In the genomic region with DNA sequence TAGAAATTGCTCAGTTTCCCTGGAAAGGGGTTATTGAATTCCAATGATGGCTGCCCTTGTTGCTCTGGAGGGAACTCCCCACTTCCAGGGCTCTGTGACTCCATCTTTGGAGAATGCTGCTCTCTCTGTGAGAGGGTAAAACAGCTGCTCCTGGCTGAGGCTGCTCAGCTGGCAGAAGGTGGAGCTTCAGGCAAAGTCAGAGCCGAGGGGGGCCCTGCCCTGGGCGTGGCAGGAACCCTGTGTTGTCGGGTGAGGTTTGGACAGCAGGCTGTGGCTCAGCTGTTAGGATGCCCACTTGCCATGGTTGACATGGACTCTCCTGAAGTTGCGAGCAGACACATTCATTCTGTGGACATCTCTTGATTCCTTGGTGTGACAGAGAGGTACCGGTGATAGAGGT, we compare ENCODE assay signal across 15 mouse cellular contexts. TPM values are rescaled to one million over a fixed set of nuclear protein-coding genes. Genes with fewer than 3 reads are reported as not detected.
DNase-seq lines count a peak whose midpoint lies in the region; ATAC-seq and TF ChIP-seq lines count a peak whose summit lies in the region.
"Had no signal": no experiment of that assay in that cellular context is flagged by ENCODE, and none has a peak within 500 bp of the region (broad histone marks: within the 10 kb centered on the region; RNA-seq: fewer than 3 reads in every experiment).

No protein-coding gene starts in this region.

- no peak for DNase-seq in heart, adult 2 months
- DNase-seq in heart, postnatal 36 days, result no peak
- DNase-seq in liver, embryonic 14.5 days (ENCODE audit: low read depth in 3 of 3, low spot score in 3 of 3), result no peak
- DNase-seq in liver, postnatal 0 days, result no peak
- no peak for DNase-seq in Muller cell, postnatal 12 days (ENCODE audit: inconsistent ontology term)
- no peak for DNase-seq in right cerebral cortex, adult 2 months (ENCODE audit: low spot score in 2 of 2)
- DNase-seq: cerebellum, adult 9-11 months; kidney, adult 2 months; midbrain, embryonic 14.5 days; right cerebral cortex, adult 18-20 months had no signal

- no peak for TF ChIP-seq CTCF in heart, adult 2 months (IDR thresholded peaks at IDR 0.05)
- TF ChIP-seq CTCF in liver, embryonic 14.5 days (IDR thresholded peaks at IDR 0.05; ENCODE audit: low read depth), result no peak
- no peak for TF ChIP-seq CTCF in liver, postnatal 0 days (IDR thresholded peaks at IDR 0.05; ENCODE audit: low read depth)

- no peaks in the 10 kb centered on the region for H3K9me3 ChIP-seq in liver, embryonic 14.5 days (ENCODE audit: control insufficient read depth, low read length)
- H3K9me3 ChIP-seq in liver, postnatal 0 days (ENCODE audit: low read length), result no peaks in the 10 kb centered on the region
- no peaks in the 10 kb centered on the region for H3K9me3 ChIP-seq in heart, embryonic 16.5 days (replicated peaks; ENCODE audit: control insufficient read depth, low read length)
- H3K9me3 ChIP-seq: limb, embryonic 15.5 days had no signal

- intact Hi-C loops in heart, adult 2 months (cut with DNase I), result no loop called here
- intact Hi-C loops in heart, postnatal 36 days (cut with DNase I), result no loop called here

- no peak overlapping the region for H3K4me2 ChIP-seq in liver, embryonic 14.5 days (ENCODE audit: low read depth)
- no peak overlapping the region for H3K4me2 ChIP-seq in liver, postnatal 0 days (ENCODE audit: low read depth, low read length)
- H3K4me2 ChIP-seq in heart, embryonic 16.5 days (ENCODE audit: low read depth, low read length), result no peak overlapping the region
- H3K4me2 ChIP-seq: limb, embryonic 15.5 days had no signal

- TF ChIP-seq POLR2A in heart, adult 2 months (IDR thresholded peaks at IDR 0.05; ENCODE audit: insufficient read depth, low read depth, low read length), result no peak

- no peaks in the 10 kb centered on the region for H3K27me3 ChIP-seq in heart, adult 2 months (ENCODE audit: control insufficient read depth, insufficient read depth, low read length)
- no peaks in the 10 kb centered on the region for H3K27me3 ChIP-seq in liver, embryonic 14.5 days (ENCODE audit: control insufficient read depth, insufficient read depth, low read length)
- no peaks in the 10 kb centered on the region for H3K27me3 ChIP-seq in liver, postnatal 0 days (ENCODE audit: insufficient read depth, low read length)
- H3K27me3 ChIP-seq in heart, embryonic 16.5 days (ENCODE audit: control insufficient read depth, insufficient read depth, low read length), result no peaks in the 10 kb centered on the region
- H3K27me3 ChIP-seq: limb, embryonic 15.5 days had no signal

- H3K9ac ChIP-seq in heart, adult 2 months (ENCODE audit: low read depth, low read length), result 0 out of 2 replicates have a peak overlapping the region, but pooled peaks have one; percentile 13
- H3K9ac ChIP-seq in liver, embryonic 14.5 days (replicated peaks), result no peak overlapping the region
- no peak overlapping the region for H3K9ac ChIP-seq in liver, postnatal 0 days (replicated peaks)
- H3K9ac ChIP-seq in heart, embryonic 16.5 days (ENCODE audit: low read length), result 0 out of 2 replicates have a peak overlapping the region, but pooled peaks have one; percentile 11
- H3K9ac ChIP-seq: limb, embryonic 15.5 days had no signal

- 0 out of 2 replicates have a peak, but pooled peaks have one; percentile 31 for ATAC-seq in liver, embryonic 14.5 days (ENCODE audit: insufficient read depth)
- no peak for ATAC-seq in liver, postnatal 0 days
- no peak for ATAC-seq in heart, embryonic 16.5 days (replicated peaks; ENCODE audit: extremely low read depth, insufficient read depth, low FRiP score)
- ATAC-seq in megakaryocyte-erythroid progenitor cell, adult 5-6 weeks (replicated peaks; ENCODE audit: low FRiP score, low TSS enrichment, poor library complexity, severe bottlenecking), result peak; percentile 45
- ATAC-seq: lung, postnatal 0 days had no signal

- 47% methylated on average over 5 of the region's 5 CpGs for WGBS in heart, adult 2 months
- 42% methylated on average over 5 of the region's 5 CpGs for WGBS in liver, embryonic 14.5 days (ENCODE audit: insufficient replicate concordance)
- WGBS in liver, postnatal 0 days (ENCODE audit: insufficient replicate concordance), result 56% methylated on average over 5 of the region's 5 CpGs
- WGBS in heart, embryonic 16.5 days, result 56% methylated on average over 5 of the region's 5 CpGs

- peaks cover 54% of the 10 kb centered on the region for H3K4me1 ChIP-seq in heart, adult 2 months (ENCODE audit: control insufficient read depth, insufficient read depth, low read length)
- peaks cover 0 to 11% of the 10 kb centered on the region in 2 experiments; a peak in 2 of 4 replicates for H3K4me1 ChIP-seq in liver, embryonic 14.5 days (replicated peaks; ENCODE audit: control insufficient read depth in 2 of 2, insufficient read depth in 2 of 2, low read length in 1 of 2)
- peaks cover 25% of the 10 kb centered on the region for H3K4me1 ChIP-seq in liver, postnatal 0 days (ENCODE audit: insufficient read depth)
- H3K4me1 ChIP-seq in heart, embryonic 16.5 days (ENCODE audit: control insufficient read depth, insufficient read depth, low read length), result peaks cover 84% of the 10 kb centered on the region

- H3K27ac ChIP-seq in heart, adult 2 months, result peak overlapping the region; percentile 99
- no peak overlapping the region for H3K27ac ChIP-seq in liver, embryonic 14.5 days
- no peak overlapping the region for H3K27ac ChIP-seq in liver, postnatal 0 days (ENCODE audit: low read depth)
- peak overlapping the region; percentile 96 for H3K27ac ChIP-seq in heart, embryonic 16.5 days (ENCODE audit: low read length)

- peaks cover 19% of the 10 kb centered on the region for H3K36me3 ChIP-seq in heart, adult 2 months (ENCODE audit: control insufficient read depth, insufficient read depth, low read length)
- H3K36me3 ChIP-seq in liver, embryonic 14.5 days (replicated peaks; ENCODE audit: control insufficient read depth, insufficient read depth, low read depth), result no peaks in the 10 kb centered on the region
- no peaks in the 10 kb centered on the region for H3K36me3 ChIP-seq in liver, postnatal 0 days (replicated peaks; ENCODE audit: insufficient read depth, low read length)
- H3K36me3 ChIP-seq in heart, embryonic 16.5 days (ENCODE audit: control insufficient read depth, insufficient read depth), result no peaks in the 10 kb centered on the region
- H3K36me3 ChIP-seq: limb, embryonic 15.5 days had no signal

- no peak overlapping the region for H3K4me3 ChIP-seq in heart, adult 2 months
- H3K4me3 ChIP-seq in liver, embryonic 14.5 days (ENCODE audit: insufficient read depth in 1 of 2, low read depth in 2 of 2, low read length in 2 of 2), result no peak overlapping the region
- no peak overlapping the region for H3K4me3 ChIP-seq in liver, postnatal 0 days (ENCODE audit: low read depth, low read length)
- no peak overlapping the region for H3K4me3 ChIP-seq in heart, embryonic 16.5 days (ENCODE audit: low read length)
- H3K4me3 ChIP-seq: left cerebral cortex, adult 2 months; limb, embryonic 15.5 days had no signal

- H3K79me2 ChIP-seq in heart, adult 2 months (replicated peaks; ENCODE audit: control insufficient read depth, insufficient read depth, low read length), result peaks cover 3% of the 10 kb centered on the region

- no peak for TF ChIP-seq EP300 in heart, adult 2 months (IDR thresholded peaks at IDR 0.05; ENCODE audit: insufficient read depth, low read depth, low read length)
- TF ChIP-seq EP300 in liver, embryonic 14.5 days (IDR thresholded peaks at IDR 0.05; ENCODE audit: low read depth), result no peak
- TF ChIP-seq EP300 in liver, postnatal 0 days (IDR thresholded peaks at IDR 0.05; ENCODE audit: low read depth), result no peak

RNA-seq across cellular contexts. Expression of a gene that starts 49.3 kb away (rescaled TPM):
- total RNA-seq in heart, adult 2 months (2021), result 100 to 1,000 TPM; 276 to 302 TPM
- 170 and 204 TPM in 2 replicates for polyA plus RNA-seq in heart, adult 2 months (2012; rRNA removed)
- total RNA-seq in heart, postnatal 36 days (2021), result 100 to 1,000 TPM; 305 to 315 TPM
- polyA plus RNA-seq in liver, embryonic 14.5 days (2012; rRNA removed), result 3.1 TPM in 2 replicates
- 2.9 TPM in 2 replicates for polyA plus RNA-seq in liver, embryonic 14.5 days (2014; fragmentation: Nextera tagmentation; extraction: Ambion mirVana)
- 4.9 and 5.1 TPM in 2 replicates for polyA plus RNA-seq in liver, postnatal 0 days (2015; fragmentation: Nextera tagmentation; extraction: Ambion mirVana)
- polyA plus RNA-seq in heart, embryonic 16.5 days (2015; fragmentation: Nextera tagmentation; extraction: Ambion mirVana), result 42.4 and 48.9 TPM in 2 replicates
- 45.6 and 50.2 TPM in 2 replicates for total RNA-seq in megakaryocyte-erythroid progenitor cell, adult 5-6 weeks (2014; fragmentation: Nextera tagmentation)
- 14.2 and 23.2 TPM in 2 replicates for total RNA-seq in megakaryocyte-erythroid progenitor cell, adult 5-6 weeks (2017)

Comparison
In these comparisons a context has a peak if more than half of its experiments do, and no peak if none do; other contexts are left out.
1. ATAC-seq: peak in liver, embryonic 14.5 days (single experiment) and megakaryocyte-erythroid progenitor cell, adult 5-6 weeks (single experiment); none in liver, postnatal 0 days (single experiment) and heart, embryonic 16.5 days (single experiment).
2. H3K27ac ChIP-seq: peak in heart, adult 2 months (single experiment) and heart, embryonic 16.5 days (single experiment); none in liver, embryonic 14.5 days (single experiment) and liver, postnatal 0 days (single experiment).
3. H3K9ac ChIP-seq: peak in heart, adult 2 months (single experiment) and heart, embryonic 16.5 days (single experiment); none in liver, embryonic 14.5 days (single experiment) and liver, postnatal 0 days (single experiment).